Mouse (Mus musculus) limb, embryonic 14.5 days (tissue): ENCODE measurements around the gene Dnah7c. TPM values are rescaled to one million over a fixed set of nuclear protein-coding genes. Genes with fewer than 3 reads are reported as not detected.
"Not testable (repeated sequence)": the region's sequence is repeated elsewhere in the genome, so short reads cannot be mapped to it uniquely, and the experiment has no call there.

ENCODE experiments used
- ATAC-seq: fragments of 200-750 bp; cut with Nextera tagmentation; 2 replicates; pipeline ENCODE4 v1.8.0; 2017; ENCODE audit warnings: low read depth, moderate number of reproducible peaks, moderate TSS enrichment; ENCODE audit not compliant: low FRiP score
- DNase-seq: peaks from one replicate; pipeline ENCODE4 v3.0.0-alpha.2; 2015; ENCODE audit warnings: low spot score
- H3K27ac ChIP-seq: fragments of 300-500 bp; sonication (generic); replicated peaks from 2 replicates; pipeline ENCODE4 v1.5.1; 2014; ENCODE audit warnings: low read depth, mild to moderate bottlenecking, low read length, moderate library complexity, mixed read lengths
- H3K27me3 ChIP-seq: fragments of 300-500 bp; sonication (generic); 2 replicates; pipeline ENCODE4 v1.6.1; 2014; ENCODE audit warnings: low read length, mixed read lengths; ENCODE audit not compliant: control insufficient read depth, insufficient read depth
- H3K36me3 ChIP-seq: fragments of 300-500 bp; sonication (generic); 2 replicates; pipeline ENCODE4 v1.6.1; 2014; ENCODE audit warnings: mild to moderate bottlenecking, low read length, moderate library complexity, mixed read lengths; ENCODE audit not compliant: control insufficient read depth, insufficient read depth
- H3K4me1 ChIP-seq: fragments of 300-500 bp; sonication (generic); 2 replicates; pipeline ENCODE4 v1.6.1; 2014; ENCODE audit warnings: antibody characterized with exemption, low read length, mixed read lengths; ENCODE audit not compliant: control insufficient read depth, insufficient read depth
- H3K4me2 ChIP-seq: fragments of 300-500 bp; sonication (generic); replicated peaks from 2 replicates; pipeline ENCODE4 v1.6.1; 2014; ENCODE audit warnings: low read depth, mild to moderate bottlenecking, low read length, moderate library complexity; ENCODE audit not compliant: severe bottlenecking
- H3K4me3 ChIP-seq: fragments of 300-500 bp; sonication (generic); replicated peaks from 2 replicates; pipeline ENCODE4 v1.5.1; 2014; ENCODE audit warnings: low read length
- H3K9ac ChIP-seq: fragments of 300-500 bp; sonication (generic); 2 replicates; pipeline ENCODE4 v1.6.1; 2014; ENCODE audit warnings: mild to moderate bottlenecking, low read depth, low read length, moderate library complexity; ENCODE audit not compliant: severe bottlenecking
- H3K9me3 ChIP-seq: fragments of 300-500 bp; sonication (generic); 2 replicates; pipeline ENCODE4 v1.6.1; 2016; ENCODE audit warnings: low read length; ENCODE audit not compliant: control insufficient read depth
- POLR2A ChIP-seq: fragments of 200-500 bp; IDR thresholded peaks from 2 replicates; pipeline ENCODE4 v1.8.0; 2012; ENCODE audit warnings: inconsistent platforms, mild to moderate bottlenecking, moderate library complexity, borderline replicate concordance; ENCODE audit not compliant: insufficient read depth, insufficient read length; ENCODE audit errors: extremely low read depth
- WGBS: fragments of 180-500 bp; shearing (Covaris S2); extraction: QIAGEN DNeasy Blood & Tissue Kit; methylation state at CpG from one replicate; pipeline ENCODE4 v1.1.7; 2014; 5-methylcytosine and 5-hydroxymethylcytosine counted together
- polyA plus RNA-seq, 2 experiments: library from polyadenylated mRNA; depleted of rRNA in 1 of 2; stranded (reverse) in 1 of 2; unstranded in 1 of 2; fragments of >200 nt; fragmentation: Nextera tagmentation in 1 of 2; extraction: Ambion mirVana in 1 of 2; gene quantifications; 2 replicates each; pipeline versions ENCODE4 v1.2.1 to v1.2.3; 2012 to 2014

Dnah7c gene
- polyA plus RNA-seq, 2 experiments, result 0.07 to 0.09 TPM

- H3K36me3 ChIP-seq, result no peaks in the 10 kb centered on the region
- no peaks in the 10 kb centered on the region for H3K4me1 ChIP-seq
- no peak overlapping the region for H3K4me3 ChIP-seq
- no peak overlapping the region for H3K27ac ChIP-seq
- 81% methylated on average over 2 of the region's 2 CpGs for WGBS
- no peaks in the 10 kb centered on the region for H3K9me3 ChIP-seq
- ATAC-seq (no peak), DNase-seq (no peak)
- H3K27me3 ChIP-seq, result no peaks in the 10 kb centered on the region
- no peak overlapping the region for H3K4me2 ChIP-seq
- no peak overlapping the region for H3K9ac ChIP-seq
- TF ChIP-seq POLR2A, result no peak
Measured at GRCm38 (mm10) chr1:46428401-46428800, 3.0 kb downstream of the Dnah7c start.

- H3K9me3 ChIP-seq, ATAC-seq, H3K4me2 ChIP-seq, H3K4me3 ChIP-seq, H3K9ac ChIP-seq, H3K27ac ChIP-seq, DNase-seq, H3K27me3 ChIP-seq, H3K4me1 ChIP-seq, H3K36me3 ChIP-seq: not testable (repeated sequence)
- WGBS, result 88% methylated on average over 1 of the region's 1 CpGs
Measured at GRCm38 (mm10) chr1:46514671-46515070, 89.3 kb downstream of the Dnah7c start.

- DNase-seq (no peak), ATAC-seq (no peak)
- no peak overlapping the region for H3K27ac ChIP-seq
- H3K4me1 ChIP-seq, result no peaks in the 10 kb centered on the region
- H3K4me2 ChIP-seq, result no peak overlapping the region
- no peak for TF ChIP-seq POLR2A
- no peak overlapping the region for H3K4me3 ChIP-seq
- H3K36me3 ChIP-seq, result no peaks in the 10 kb centered on the region
- no peaks in the 10 kb centered on the region for H3K9me3 ChIP-seq
- no peak overlapping the region for H3K9ac ChIP-seq
- no peaks in the 10 kb centered on the region for H3K27me3 ChIP-seq
Measured at GRCm38 (mm10) chr1:46521032-46521431, 95.6 kb downstream of the Dnah7c start.

DNA sequence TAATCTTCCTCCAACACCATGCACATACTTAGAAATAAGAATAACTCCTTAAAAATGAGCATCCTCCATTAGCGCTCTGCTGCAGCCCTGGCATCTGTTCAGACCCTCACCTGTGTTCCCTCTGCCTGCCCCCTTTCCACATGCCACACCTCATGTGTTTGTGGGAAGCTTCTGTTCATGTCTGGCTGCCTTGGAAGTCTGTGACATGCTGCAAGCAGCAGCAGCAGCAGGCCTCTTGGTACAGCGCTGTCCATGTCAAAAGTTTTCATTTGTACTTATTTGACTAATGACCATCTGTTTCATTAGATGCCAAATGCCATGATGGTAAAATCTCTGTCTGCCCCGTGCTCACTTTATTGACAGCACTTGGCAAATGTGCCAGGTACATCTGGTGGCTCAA, 101.1 kb downstream of the Dnah7c start:
- whole genome bisulfite sequencing, result 23% methylated on average over 2 of the region's 3 CpGs
- not testable (repeated sequence) for H3K4me2 ChIP-seq, H3K27me3 ChIP-seq, H3K9me3 ChIP-seq, DNase-seq, H3K36me3 ChIP-seq, H3K4me1 ChIP-seq, H3K27ac ChIP-seq, H3K4me3 ChIP-seq, ATAC-seq, H3K9ac ChIP-seq

DNA sequence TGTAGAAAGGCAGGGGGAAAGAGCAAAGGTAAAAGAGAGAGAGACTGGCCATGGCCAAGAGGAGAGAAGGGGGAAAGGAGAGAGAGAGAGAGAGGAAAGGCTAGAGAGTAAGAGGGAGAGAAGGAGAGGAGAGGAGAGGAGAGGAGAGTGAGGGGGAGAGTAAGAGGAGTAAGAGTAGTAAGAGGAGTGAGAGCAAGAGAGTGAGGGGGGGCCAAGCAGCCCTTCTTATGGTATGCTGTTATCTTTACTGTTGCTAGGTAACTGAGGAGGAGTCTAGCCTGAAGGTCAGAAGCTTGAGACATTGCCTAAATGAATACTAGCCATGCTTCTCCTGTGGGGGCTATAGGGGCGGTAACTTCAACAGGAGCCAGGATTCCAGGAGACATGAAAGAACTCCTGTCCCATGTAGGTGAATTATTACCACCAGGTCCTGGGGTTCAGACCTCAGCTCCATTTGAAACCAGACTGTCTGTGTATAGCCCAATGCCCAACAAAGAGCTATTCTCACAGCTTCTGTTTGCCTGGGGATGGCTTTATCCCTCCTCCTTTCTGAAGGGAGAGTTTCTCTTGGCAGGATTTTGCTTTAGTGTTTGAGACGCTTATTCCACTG, 119.5 kb downstream of the Dnah7c start:
- 41% methylated on average over 2 of the region's 2 CpGs for WGBS
- Histone ChIP-seq H3K4me2 (no peak overlapping the region), H3K4me1 (no peaks in the 10 kb centered on the region), H3K9ac (no peak overlapping the region), H3K27ac (no peak overlapping the region), H3K9me3 (no peaks in the 10 kb centered on the region), H3K36me3 (no peaks in the 10 kb centered on the region), H3K27me3 (no peaks in the 10 kb centered on the region), H3K4me3 (no peak overlapping the region)
- DNase-seq (no peak), ATAC-seq (no peak)
- no peak for TF ChIP-seq POLR2A

GRCm38 (mm10) chr1:46580385-46580784, 155.0 kb downstream of the Dnah7c start:
- ATAC-seq, result no peak
- TF ChIP-seq POLR2A, result no peak
- H3K9ac ChIP-seq, result no peak overlapping the region
- H3K27me3 ChIP-seq, result no peaks in the 10 kb centered on the region
- WGBS, result 36% methylated on average over 3 of the region's 3 CpGs
- no peak overlapping the region for H3K4me2 ChIP-seq
- no peaks in the 10 kb centered on the region for H3K36me3 ChIP-seq
- no peaks in the 10 kb centered on the region for H3K9me3 ChIP-seq
- H3K4me1 ChIP-seq, result no peaks in the 10 kb centered on the region
- peak; percentile 23 for DNase-seq
- no peak overlapping the region for H3K4me3 ChIP-seq
- H3K27ac ChIP-seq, result no peak overlapping the region

GRCm38 (mm10) chr1:46593826-46594225, 168.4 kb downstream of the Dnah7c start:
- not testable (repeated sequence) for H3K4me1 ChIP-seq, H3K4me3 ChIP-seq, H3K36me3 ChIP-seq, H3K27me3 ChIP-seq, ATAC-seq, DNase-seq, H3K27ac ChIP-seq, H3K9me3 ChIP-seq, H3K9ac ChIP-seq, H3K4me2 ChIP-seq
- WGBS, result 94% methylated on average over 1 of the region's 1 CpGs

DNA sequence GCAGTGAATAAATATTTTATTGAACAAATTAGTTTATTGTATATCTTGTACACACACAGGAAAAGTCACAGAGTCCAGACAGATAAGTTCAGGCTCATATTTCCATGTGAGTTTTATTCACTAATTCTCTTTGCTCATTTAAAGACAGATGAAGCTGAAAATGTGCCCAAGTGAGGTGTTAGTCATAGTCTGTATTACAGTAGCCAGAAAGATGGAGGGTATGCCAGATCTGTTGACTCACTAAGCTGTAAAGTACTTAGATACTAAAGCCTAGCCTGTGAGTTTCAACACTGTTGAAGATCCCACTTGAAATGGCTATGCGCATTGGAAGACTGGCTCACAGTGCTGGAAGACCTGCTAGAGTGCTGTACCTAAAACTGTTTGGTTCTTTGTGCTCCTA, 171.0 kb downstream of the Dnah7c start:
- WGBS, result 100% methylated on average over 1 of the region's 1 CpGs
- ATAC-seq, H3K9me3 ChIP-seq, H3K27me3 ChIP-seq, H3K4me2 ChIP-seq, DNase-seq, H3K4me1 ChIP-seq, H3K27ac ChIP-seq, H3K4me3 ChIP-seq, H3K9ac ChIP-seq, H3K36me3 ChIP-seq: not testable (repeated sequence)
